Mouse (Mus musculus) G1E (cell line): ENCODE measurements around the gene App. TPM values are rescaled to one million over a fixed set of nuclear protein-coding genes. Genes with fewer than 3 reads are reported as not detected.

Experiments
- ATAC-seq: 2 replicates; pipeline ENCODE4 v1.8.0; 2016; ENCODE audit warnings: mild to moderate bottlenecking; ENCODE audit not compliant: insufficient number of reproducible peaks, poor library complexity, low FRiP score, severe bottlenecking; ENCODE audit errors: extremely low read depth
- DNase-seq: peaks from one replicate; pipeline ENCODE4 v3.0.0; 2012; ENCODE audit warnings: low spot score
- H3K27me3 ChIP-seq: 2 replicates; pipeline ENCODE4 v1.6.1; 2012; ENCODE audit warnings: mild to moderate bottlenecking, low read length, inconsistent platforms; ENCODE audit not compliant: insufficient read depth
- H3K36me3 ChIP-seq: replicated peaks from 2 replicates; pipeline ENCODE3; 2012; ENCODE audit warnings: mild to moderate bottlenecking, inconsistent platforms
- H3K4me1 ChIP-seq: 2 replicates; pipeline ENCODE4 v1.6.1; 2012; ENCODE audit warnings: low read depth, low read length, inconsistent platforms, mixed read lengths; ENCODE audit not compliant: insufficient read depth
- H3K4me3 ChIP-seq: 2 replicates; pipeline ENCODE4 v1.5.1; 2012; ENCODE audit warnings: low read depth, mild to moderate bottlenecking, inconsistent platforms, low read length, moderate library complexity, mixed read lengths
- H3K9me3 ChIP-seq: replicated peaks from 2 replicates; pipeline ENCODE4 v1.6.1; 2012; ENCODE audit warnings: inconsistent platforms
- CTCF ChIP-seq: IDR thresholded peaks from 2 replicates; pipeline ENCODE4 v1.5.1; 2012; ENCODE audit warnings: low read depth, low read length, inconsistent platforms, mixed read lengths
- GATA1 ChIP-seq: IDR thresholded peaks from 2 replicates; pipeline ENCODE4 v1.6.1; 2012; ENCODE audit warnings: borderline replicate concordance, low read length, inconsistent platforms, mixed read lengths
- GATA2 ChIP-seq: IDR thresholded peaks from 2 replicates; pipeline ENCODE4 v1.6.1; 2012; ENCODE audit warnings: low read depth, low read length, inconsistent platforms, borderline replicate concordance
- POLR2AphosphoS5 ChIP-seq: IDR thresholded peaks from 2 replicates; pipeline ENCODE4 v1.6.1; 2012; ENCODE audit warnings: low read depth, low read length, inconsistent platforms; ENCODE audit not compliant: insufficient replicate concordance
- TAL1 ChIP-seq: conservative IDR thresholded peaks from 2 replicates; pipeline ENCODE4 v1.6.1; 2012; ENCODE audit warnings: low read depth, low read length, inconsistent platforms, mixed read lengths
- polyA plus RNA-seq: library from polyadenylated mRNA; stranded (reverse); fragments of >175 nt; gene quantifications from 2 replicates; pipeline ENCODE4 v1.2.3, GENCODE M21; 2012
- total RNA-seq, 2 experiments: library from RNA; stranded (forward) in 1 of 2; stranded (reverse) in 1 of 2; fragments of 200-1000 nt in 1 of 2; fragments of >200 nt in 1 of 2; fragmentation: Nextera tagmentation in 1 of 2; gene quantifications; 2 replicates each; pipeline ENCODE4 v1.2.3; 2014 to 2017

App gene
- total and polyA plus RNA-seq, 3 experiments, result 0.27 TPM; not detected in 2

GRCm38 (mm10) chr16:84989938-84990337 lies 183.6 kb downstream of the App start:
- DNase-seq (no peak), ATAC-seq (no peak)
- H3K36me3 ChIP-seq, result no peaks in the 10 kb centered on the region
- H3K4me1 ChIP-seq, result no peaks in the 10 kb centered on the region
- TF ChIP-seq GATA2 (no peak), TAL1 (no peak), CTCF (no peak), POLR2AphosphoS5 (no peak), GATA1 (no peak)
- no peak overlapping the region for H3K4me3 ChIP-seq
- peaks cover 56% of the 10 kb centered on the region for H3K9me3 ChIP-seq
- H3K27me3 ChIP-seq, result no peaks in the 10 kb centered on the region

- H3K27me3 ChIP-seq, result no peaks in the 10 kb centered on the region
- DNase-seq (no peak), ATAC-seq (no peak)
- TF ChIP-seq TAL1, result no peak
- no peaks in the 10 kb centered on the region for H3K4me1 ChIP-seq
- H3K9me3 ChIP-seq, result peaks cover 58% of the 10 kb centered on the region
- no peak overlapping the region for H3K4me3 ChIP-seq
- H3K36me3 ChIP-seq, result no peaks in the 10 kb centered on the region
Observed at GRCm38 (mm10) chr16:84989476-84989875, 184.1 kb downstream of the App start.

- no peak for TF ChIP-seq GATA1
- TF ChIP-seq TAL1, result no peak
- TF ChIP-seq GATA2, result no peak
- TF ChIP-seq CTCF, result no peak
- no peaks in the 10 kb centered on the region for H3K36me3 ChIP-seq
- peaks cover 50% of the 10 kb centered on the region for H3K9me3 ChIP-seq
- H3K27me3 ChIP-seq, result no peaks in the 10 kb centered on the region
- H3K4me3 ChIP-seq, result no peak overlapping the region
- no peak for DNase-seq
- no peaks in the 10 kb centered on the region for H3K4me1 ChIP-seq
- no peak for ATAC-seq
Observed at GRCm38 (mm10) chr16:84987724-84988287, 185.8 kb downstream of the App start.

GRCm38 (mm10) chr16:84986016-84986631 lies 187.4 kb downstream of the App start:
- TF ChIP-seq POLR2AphosphoS5 (no peak), TAL1 (no peak), GATA2 (no peak), CTCF (no peak), GATA1 (no peak)
- peaks cover 55% of the 10 kb centered on the region for H3K9me3 ChIP-seq
- DNase-seq (no peak), ATAC-seq (no peak)
- no peak overlapping the region for H3K4me3 ChIP-seq
- no peaks in the 10 kb centered on the region for H3K27me3 ChIP-seq
- no peaks in the 10 kb centered on the region for H3K36me3 ChIP-seq
- no peaks in the 10 kb centered on the region for H3K4me1 ChIP-seq

- DNase-seq, result no peak
- no peak overlapping the region for H3K4me3 ChIP-seq
- TF ChIP-seq TAL1, result no peak
- TF ChIP-seq CTCF, result no peak
- TF ChIP-seq GATA1, result no peak
- TF ChIP-seq GATA2, result no peak
- no peak for TF ChIP-seq POLR2AphosphoS5
- no peaks in the 10 kb centered on the region for H3K27me3 ChIP-seq
- no peaks in the 10 kb centered on the region for H3K36me3 ChIP-seq
- peaks cover 55% of the 10 kb centered on the region for H3K9me3 ChIP-seq
- no peaks in the 10 kb centered on the region for H3K4me1 ChIP-seq
- ATAC-seq, result no peak
Observed at GRCm38 (mm10) chr16:84985340-84985739, 188.2 kb downstream of the App start.

GRCm38 (mm10) chr16:84983428-84983827 lies 190.1 kb downstream of the App start:
- Histone ChIP-seq H3K27me3 (no peaks in the 10 kb centered on the region), H3K4me3 (no peak overlapping the region), H3K36me3 (no peaks in the 10 kb centered on the region), H3K9me3 (peaks cover 53% of the 10 kb centered on the region), H3K4me1 (no peaks in the 10 kb centered on the region)
- ATAC-seq, result no peak
- DNase-seq, result no peak
- TF ChIP-seq TAL1 (no peak), GATA2 (no peak), POLR2AphosphoS5 (no peak), GATA1 (no peak), CTCF (no peak)

- no peak overlapping the region for H3K4me3 ChIP-seq
- H3K36me3 ChIP-seq, result no peaks in the 10 kb centered on the region
- H3K27me3 ChIP-seq, result no peaks in the 10 kb centered on the region
- no peak for ATAC-seq
- peaks cover 53% of the 10 kb centered on the region for H3K9me3 ChIP-seq
- TF ChIP-seq GATA1, result no peak
- TF ChIP-seq POLR2AphosphoS5, result no peak
- no peak for TF ChIP-seq GATA2
- TF ChIP-seq TAL1, result no peak
- TF ChIP-seq CTCF, result no peak
- DNase-seq, result no peak
- no peaks in the 10 kb centered on the region for H3K4me1 ChIP-seq
Observed at GRCm38 (mm10) chr16:84982589-84982988, 191.0 kb downstream of the App start.
